Mouse (Mus musculus) G1E (cell line): ENCODE data around the gene Nrarp.

Experiments used
- CTCF ChIP-seq: IDR thresholded peaks from 2 replicates; pipeline ENCODE4 v1.5.1; 2012; ENCODE audit warnings: low read depth, low read length, inconsistent platforms, mixed read lengths
- GATA1 ChIP-seq: IDR thresholded peaks from 2 replicates; pipeline ENCODE4 v1.6.1; 2012; ENCODE audit warnings: borderline replicate concordance, low read length, inconsistent platforms, mixed read lengths
- GATA2 ChIP-seq: IDR thresholded peaks from 2 replicates; pipeline ENCODE4 v1.6.1; 2012; ENCODE audit warnings: low read depth, low read length, inconsistent platforms, borderline replicate concordance

GRCm38 (mm10) chr2:25177076-25177475 is 3.5 kb upstream of the Nrarp start:
- no peak for TF ChIP-seq CTCF
- TF ChIP-seq GATA2: no peak
- no peak for TF ChIP-seq GATA1
